Mouse (Mus musculus) C2C12 (cell line): ENCODE measurements at regions not wholly inside any gene's neighbourhood (a gene's known extent, or its start where the extent isn't known, plus 50 kb on each side); places are given as distances from the start of the nearest gene placed in this dataset.

ENCODE experiments used
- H3K27me3 ChIP-seq: one replicate; pipeline ENCODE4 v1.6.1; 2011; ENCODE audit not compliant: control insufficient read depth, insufficient read depth, insufficient read length
- H3K36me3 ChIP-seq: one replicate; pipeline ENCODE4 v1.6.1; 2011; ENCODE audit not compliant: control insufficient read depth, insufficient read depth
- H3K4me3 ChIP-seq: one replicate; pipeline ENCODE4 v1.5.1; 2011; ENCODE audit warnings: mild to moderate bottlenecking, control low read depth; ENCODE audit not compliant: poor library complexity, insufficient read depth, severe bottlenecking
- H3K79me2 ChIP-seq: one replicate; pipeline ENCODE4 v1.6.1; 2011; ENCODE audit not compliant: control insufficient read depth, insufficient read depth
- H3K79me3 ChIP-seq: one replicate; pipeline ENCODE4 v1.6.1; 2011; ENCODE audit warnings: low read depth, control low read depth
- H3ac ChIP-seq: one replicate; pipeline ENCODE3; 2011; ENCODE audit warnings: low read depth; ENCODE audit not compliant: control insufficient read depth, insufficient read length
- CEBPB ChIP-seq: IDR thresholded peaks from one replicate; pipeline ENCODE4 v1.6.1; 2011; ENCODE audit warnings: low read depth, mild to moderate bottlenecking, control low read depth, moderate library complexity
- CTCF ChIP-seq: IDR thresholded peaks from one replicate; pipeline ENCODE4 v1.5.1; 2011; ENCODE audit not compliant: control insufficient read depth, insufficient read depth, insufficient read length
- FOSL1 ChIP-seq: IDR thresholded peaks from one replicate; pipeline ENCODE4 v1.8.0; 2011; ENCODE audit warnings: mild to moderate bottlenecking, low read length; ENCODE audit not compliant: poor library complexity, insufficient read depth, severe bottlenecking
- MAX ChIP-seq: IDR thresholded peaks from one replicate; pipeline ENCODE4 v1.6.1; 2011; ENCODE audit warnings: mild to moderate bottlenecking, control low read depth
- MYOD1 ChIP-seq: IDR thresholded peaks from one replicate; pipeline ENCODE4 v1.6.1; 2011; ENCODE audit warnings: low read depth; ENCODE audit not compliant: control insufficient read depth, insufficient read length
- MYOG ChIP-seq: IDR thresholded peaks from one replicate; pipeline ENCODE4 v1.6.1; 2011; ENCODE audit not compliant: control insufficient read depth, insufficient read length; ENCODE audit errors: extremely low read depth
- USF1 ChIP-seq: IDR thresholded peaks from one replicate; pipeline ENCODE4 v1.6.1; 2011; ENCODE audit warnings: low read depth, mild to moderate bottlenecking, control low read depth, moderate library complexity

- Histone ChIP-seq H3K79me2 (no peaks in the 10 kb centered on the region), H3K4me3 (no peak overlapping the region), H3ac (no peak overlapping the region), H3K79me3 (no peaks in the 10 kb centered on the region), H3K27me3 (no peaks in the 10 kb centered on the region), H3K36me3 (no peaks in the 10 kb centered on the region)
- TF ChIP-seq MYOD1 (no peak), CTCF (no peak), CEBPB (no peak), MAX (no peak), USF1 (no peak), FOSL1 (no peak), MYOG (no peak)
These were observed 125.8 kb downstream of the Nab1 start for GRCm38 (mm10) chr1:52374666-52375065.

DNA sequence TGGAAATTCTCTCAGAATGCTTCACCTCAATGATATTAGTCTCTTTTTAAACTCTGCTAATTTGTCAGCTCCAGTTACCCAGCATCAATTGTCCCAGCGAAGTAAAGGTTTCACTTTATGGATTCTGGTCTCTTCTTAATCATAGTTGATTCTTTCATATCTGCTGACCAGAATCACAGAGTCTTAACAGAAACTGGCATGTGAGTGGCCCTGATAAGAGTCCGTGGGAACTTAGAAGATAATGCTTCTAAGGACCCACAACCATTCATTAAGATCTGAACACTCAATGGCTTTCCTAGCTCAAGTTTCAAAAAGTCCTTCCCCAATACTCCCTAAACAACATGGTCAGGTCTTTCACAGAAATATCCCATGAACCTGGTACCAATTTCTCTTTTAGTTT is 126.7 kb downstream of the Nab1 start:
- no peaks in the 10 kb centered on the region for H3K27me3 ChIP-seq
- TF ChIP-seq MYOG (no peak), USF1 (no peak), FOSL1 (no peak), MAX (no peak), MYOD1 (no peak), CEBPB (no peak), CTCF (no peak)
- H3K79me2 ChIP-seq: no peaks in the 10 kb centered on the region
- H3ac ChIP-seq: no peak overlapping the region
- H3K79me3 ChIP-seq: no peaks in the 10 kb centered on the region
- no peak overlapping the region for H3K4me3 ChIP-seq
- no peaks in the 10 kb centered on the region for H3K36me3 ChIP-seq

DNA sequence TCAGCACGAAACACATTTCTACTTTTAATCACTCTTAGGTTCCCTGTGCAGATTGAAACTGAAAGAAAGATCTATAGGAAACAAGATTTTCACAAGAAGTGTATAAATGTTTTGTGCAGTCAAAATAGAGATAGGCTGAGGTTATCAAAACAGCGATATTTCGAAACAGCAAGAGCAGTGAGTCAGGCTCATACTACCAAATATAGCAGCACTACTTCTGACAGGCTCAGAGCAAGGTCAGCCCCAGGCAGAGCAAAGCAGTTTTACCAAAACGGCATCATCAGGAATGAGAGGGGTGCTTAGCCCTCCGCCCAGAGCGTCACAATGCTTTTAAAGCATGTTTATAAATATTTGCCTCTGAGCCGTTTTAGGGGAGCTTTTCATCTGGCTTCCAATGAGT is 133.4 kb upstream of the Gls start:
- H3K4me3 ChIP-seq: no peak overlapping the region
- no peak for TF ChIP-seq USF1
- H3ac ChIP-seq: no peak overlapping the region
- H3K79me2 ChIP-seq: no peaks in the 10 kb centered on the region
- H3K79me3 ChIP-seq: no peaks in the 10 kb centered on the region
- H3K27me3 ChIP-seq: no peaks in the 10 kb centered on the region
- H3K36me3 ChIP-seq: no peaks in the 10 kb centered on the region

DNA sequence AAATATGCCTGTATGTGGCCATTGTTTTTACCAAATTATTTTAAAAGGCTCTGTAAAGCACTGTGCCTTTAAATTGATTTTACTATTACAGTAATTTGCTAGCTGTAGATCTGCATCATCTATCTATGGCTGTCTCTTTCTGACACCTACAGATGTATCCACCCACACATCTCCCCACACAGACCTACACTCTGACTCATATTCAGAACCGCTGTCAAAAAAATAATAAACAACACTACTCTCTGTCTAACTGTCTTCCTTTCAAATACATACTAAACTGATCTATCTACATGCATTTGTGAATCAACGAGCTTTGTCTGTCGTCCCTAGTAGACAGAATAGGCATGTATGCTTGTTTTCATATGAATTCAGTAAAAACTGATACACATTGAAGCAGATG is 130.6 kb upstream of the Gls start:
- Histone ChIP-seq H3K4me3 (no peak overlapping the region), H3K36me3 (no peaks in the 10 kb centered on the region), H3K27me3 (no peaks in the 10 kb centered on the region), H3ac (no peak overlapping the region), H3K79me3 (no peaks in the 10 kb centered on the region), H3K79me2 (no peaks in the 10 kb centered on the region)
- no peak for TF ChIP-seq USF1
- TF ChIP-seq CTCF: no peak
- no peak for TF ChIP-seq CEBPB
- no peak for TF ChIP-seq FOSL1
- TF ChIP-seq MYOD1: no peak
- no peak for TF ChIP-seq MAX
- no peak for TF ChIP-seq MYOG

DNA sequence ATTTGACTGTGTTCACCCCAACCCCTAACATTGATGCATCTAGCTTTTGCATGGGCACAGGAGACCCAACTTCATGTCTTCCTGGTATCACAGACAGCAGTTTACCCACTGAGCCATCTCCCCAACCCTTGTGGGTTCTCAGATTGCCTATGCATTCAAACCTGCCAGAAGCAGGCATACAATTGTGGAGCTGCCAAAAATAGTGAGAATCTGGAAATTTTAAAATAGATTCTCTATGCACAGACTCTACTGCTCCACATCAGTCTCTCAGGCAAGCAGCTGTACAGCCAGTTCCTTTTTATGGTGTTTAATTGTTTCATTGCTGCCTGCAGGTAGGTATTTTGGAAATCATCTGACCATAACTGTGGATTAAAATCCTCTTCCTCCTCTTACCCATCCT is 129.9 kb upstream of the Gls start:
- H3K36me3 ChIP-seq: no peaks in the 10 kb centered on the region
- no peak overlapping the region for H3K4me3 ChIP-seq
- no peaks in the 10 kb centered on the region for H3K79me3 ChIP-seq
- no peak overlapping the region for H3ac ChIP-seq
- H3K79me2 ChIP-seq: no peaks in the 10 kb centered on the region
- H3K27me3 ChIP-seq: no peaks in the 10 kb centered on the region
- TF ChIP-seq FOSL1: no peak
- no peak for TF ChIP-seq CEBPB
- TF ChIP-seq USF1: no peak

DNA sequence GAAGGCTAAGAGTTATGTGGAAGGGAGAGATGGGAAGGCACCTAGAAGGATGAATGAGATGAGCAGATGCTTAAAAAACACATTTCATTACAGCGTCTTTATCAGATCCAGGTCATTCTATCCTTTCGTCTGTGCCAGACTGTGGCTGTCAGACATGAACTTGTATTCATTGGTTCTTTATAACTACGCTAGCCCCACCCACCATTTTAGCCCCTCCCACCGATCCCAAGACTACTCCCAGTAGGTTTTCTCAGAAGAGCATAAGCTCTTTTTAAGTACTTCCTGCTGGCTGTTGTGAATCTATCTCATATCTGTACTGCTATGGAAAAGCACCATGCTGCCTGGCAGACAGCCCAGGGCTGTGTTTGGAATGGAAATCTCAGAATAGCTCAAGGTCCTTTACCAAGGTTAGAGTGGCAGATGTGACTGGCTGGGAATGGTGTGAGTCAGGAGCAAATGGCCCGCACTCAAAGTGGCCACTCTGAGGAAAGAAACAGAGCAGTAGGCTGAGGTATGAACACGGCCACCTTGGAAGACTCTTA is 121.1 kb upstream of the Gls start:
- H3K4me3 ChIP-seq: no peak overlapping the region
- H3K79me3 ChIP-seq: no peaks in the 10 kb centered on the region
- no peaks in the 10 kb centered on the region for H3K79me2 ChIP-seq
- no peaks in the 10 kb centered on the region for H3K36me3 ChIP-seq
- TF ChIP-seq CEBPB (no peak), FOSL1 (no peak), MAX (no peak), CTCF (no peak), MYOD1 (no peak)
- H3K27me3 ChIP-seq: no peaks in the 10 kb centered on the region
- H3ac ChIP-seq: no peak overlapping the region
